Mouse (Mus musculus) kidney, adult 9 months (tissue): Measurements from ENCODE around the gene Nrl.

Source experiments
- DNase-seq: peaks from one replicate; pipeline ENCODE4 v3.0.0; 2022

Nrl gene

GRCm38 (mm10) chr14:55479629-55480028 is 45.2 kb downstream of the Nrl start:
- no peak for DNase-seq

- peak; percentile 91 for DNase-seq
Measured at GRCm38 (mm10) chr14:55478651-55479599, 45.9 kb downstream of the Nrl start, which contains the start of gene Dhrs4. TSS of gene Dhrs4 (plus strand) at chr14:55478758.

GRCm38 (mm10) chr14:55477829-55478228 is 47.0 kb downstream of the Nrl start:
- DNase-seq: no peak

- no peak for DNase-seq
Measured at GRCm38 (mm10) chr14:55477421-55477820, 47.4 kb downstream of the Nrl start.

GRCm38 (mm10) chr14:55475654-55476053 is 49.1 kb downstream of the Nrl start:
- no peak for DNase-seq

DNA sequence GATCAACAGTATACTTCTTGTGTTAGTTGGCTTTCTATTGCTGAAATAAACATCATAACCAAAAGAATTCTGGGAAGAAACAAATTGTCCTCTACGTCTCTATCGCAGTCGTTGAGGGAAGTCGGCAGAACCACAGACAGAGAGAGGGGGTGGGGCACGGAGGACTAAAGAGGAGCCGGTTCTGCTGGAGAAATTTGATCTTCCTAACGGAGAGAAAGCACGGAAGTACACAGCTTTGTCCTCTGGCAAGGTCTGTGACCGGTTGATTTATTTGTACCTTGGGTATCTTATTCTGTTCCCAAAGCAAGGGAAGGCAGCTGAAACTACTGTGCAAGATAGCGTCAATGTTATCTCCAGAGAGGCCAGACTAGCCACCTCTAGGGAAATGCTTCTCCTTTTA is 54.0 kb downstream of the Nrl start:
- DNase-seq: peak; percentile 46

- peak; percentile 54 for DNase-seq
Measured at GRCm38 (mm10) chr14:55469821-55470220, 55.0 kb downstream of the Nrl start.

DNA sequence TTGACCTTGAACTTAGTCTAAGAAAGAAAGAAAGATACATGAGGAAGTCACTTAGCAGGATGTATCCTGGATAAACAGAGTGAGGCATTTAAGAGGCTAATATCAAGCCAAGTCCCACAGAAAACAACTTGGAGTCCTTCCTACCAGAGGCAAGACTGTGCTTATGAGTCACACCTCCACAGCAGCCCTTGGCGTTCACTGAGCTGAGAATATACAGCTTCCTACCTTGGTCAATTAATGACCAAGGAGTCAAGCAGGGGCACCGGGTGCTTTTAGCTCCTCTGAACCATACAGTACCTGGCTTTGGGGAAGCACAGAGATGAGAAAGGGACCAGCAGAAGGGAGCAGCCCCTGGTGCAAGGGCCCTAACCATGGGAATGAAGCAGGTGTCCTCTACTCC is 55.7 kb downstream of the Nrl start:
- peak; percentile 88 for DNase-seq
